Mouse (Mus musculus) heart, postnatal 0 days (tissue): ENCODE measurements around the gene Chic1.

Experiments
- CTCF ChIP-seq: IDR thresholded peaks from 2 replicates; pipeline ENCODE4 v1.5.1; 2016; ENCODE audit warnings: antibody characterized with exemption, control low read depth, low read depth
- EP300 ChIP-seq: IDR thresholded peaks from 2 replicates; pipeline ENCODE4 v1.6.1; 2016; ENCODE audit warnings: antibody characterized with exemption, low read depth

- TF ChIP-seq CTCF, result no peak
- TF ChIP-seq EP300, result no peak
Observed at GRCm38 (mm10) chrX:103432293-103432692, 76.0 kb downstream of the Chic1 start.
